In genomic region chr6:72616643-72617288, GRCm38 (mm10) we compare ENCODE assay signal across 8 mouse cellular contexts. TPM values are rescaled to one million over a fixed set of nuclear protein-coding genes. Genes with fewer than 3 reads are reported as not detected.
DNase-seq lines count a peak whose midpoint lies in the region; ATAC-seq lines count a peak whose summit lies in the region.

TSS of gene Tgoln1 (minus strand) at chr6:72617000.

- no peaks in the 10 kb centered on the region for H3K9me3 ChIP-seq in megakaryocyte, embryonic 14.5 days

- peak; percentile 98 for DNase-seq in ZHBTc4 (ENCODE audit: low read depth, low spot score)
- peak; percentile 88 for DNase-seq in gastrocnemius, adult 8-10 months (ENCODE audit: low spot score in 2 of 2)
- peak; percentile 53 for DNase-seq in hindlimb bud, embryonic 11.5 days (ENCODE audit: extremely low spot score, low read depth, low spot score)
- DNase-seq in left cerebral cortex, adult 8-10 months (ENCODE audit: low spot score in 2 of 2), result peak; percentile 81 to 92
- peak; percentile 96 for DNase-seq in right cerebral cortex, postnatal 10 days (ENCODE audit: low spot score in 2 of 2)
- peak; percentile 94 for DNase-seq in urinary bladder, postnatal 25 days (ENCODE audit: low spot score)

- H3K36me3 ChIP-seq in megakaryocyte, embryonic 14.5 days (replicated peaks; ENCODE audit: low read length), result peaks cover 35% of the 10 kb centered on the region

- no peaks in the 10 kb centered on the region for H3K27me3 ChIP-seq in megakaryocyte, embryonic 14.5 days (replicated peaks)

- peak; percentile 94 for ATAC-seq in common myeloid progenitor, adult 5-6 weeks (replicated peaks; ENCODE audit: low read depth, poor library complexity, severe bottlenecking)

- H3K4me3 ChIP-seq in megakaryocyte, embryonic 14.5 days (replicated peaks), result peak within 1 kb of the TSS; percentile 98

- peaks cover 72% of the 10 kb centered on the region for H3K4me1 ChIP-seq in megakaryocyte, embryonic 14.5 days

RNA-seq across cellular contexts. Expression of gene Tgoln1, which starts in this region (rescaled TPM):
- total RNA-seq in common myeloid progenitor, adult 5-6 weeks (2017), result 56.4 and 66.7 TPM in 2 replicates
- total RNA-seq in gastrocnemius, adult 8-10 months (2022), result 10 to 100 TPM; 24.2 to 28.7 (median 25.4) TPM
- 100 to 1,000 TPM in 2 of 4 experiments, 10 to 100 TPM in 2; 93.0 to 104 (median 99.0) TPM for total RNA-seq in left cerebral cortex, adult 8-10 months (2022)
- polyA plus RNA-seq in megakaryocyte, embryonic 14.5 days (2012; ENCODE audit: insufficient read depth, low replicate concordance), result 0.86 and 2.9 TPM in 2 replicates

Comparison
In these comparisons a context has a peak if more than half of its experiments do, and no peak if none do; other contexts are left out.
1. Peak in every context shown above with its lines: DNase-seq, ATAC-seq and H3K4me3 ChIP-seq.